Mouse (Mus musculus) olfactory bulb, adult 2 months (tissue): ENCODE results near the gene Hist1h1t. TPM values are rescaled to one million over a fixed set of nuclear protein-coding genes. Genes with fewer than 3 reads are reported as not detected.

Source experiments
- H3K27ac ChIP-seq: fragments of 200-500 bp; 2 replicates; pipeline ENCODE4 v1.5.1; 2012; ENCODE audit warnings: low read depth, low read length; ENCODE audit not compliant: insufficient read depth
- H3K4me1 ChIP-seq: fragments of 200-500 bp; 2 replicates; pipeline ENCODE4 v1.6.1; 2012; ENCODE audit warnings: low read length; ENCODE audit not compliant: control insufficient read depth, insufficient read depth
- H3K4me3 ChIP-seq: fragments of 200-500 bp; 2 replicates; pipeline ENCODE4 v1.5.1; 2012; ENCODE audit warnings: mild to moderate bottlenecking, low read depth, low read length, moderate library complexity; ENCODE audit not compliant: insufficient read depth
- CTCF ChIP-seq: fragments of 200-500 bp; IDR thresholded peaks from 2 replicates; pipeline ENCODE4 v1.5.1; 2012; ENCODE audit warnings: low read depth, mild to moderate bottlenecking, low read length, moderate library complexity; ENCODE audit not compliant: insufficient read depth
- POLR2A ChIP-seq: fragments of 200-500 bp; IDR thresholded peaks from 2 replicates; pipeline ENCODE4 v1.6.1; 2012; ENCODE audit warnings: mild to moderate bottlenecking, low read depth, low read length, moderate library complexity; ENCODE audit not compliant: insufficient read depth
- WGBS: fragments of 180-500 bp; shearing (Covaris S2); methylation state at CpG from one replicate; pipeline ENCODE4 v1.1.7; 2018; 5-methylcytosine and 5-hydroxymethylcytosine counted together
- polyA plus RNA-seq: library from polyadenylated mRNA; stranded (reverse); fragments of >200 nt; gene quantifications from 2 replicates; pipeline ENCODE4 v1.2.4, GENCODE M21; 2012; ENCODE audit warnings: low replicate concordance; ENCODE audit not compliant: missing spikeins, insufficient read depth, insufficient read length

Hist1h1t gene
- polyA plus RNA-seq, 1 experiment = not detected

DNA sequence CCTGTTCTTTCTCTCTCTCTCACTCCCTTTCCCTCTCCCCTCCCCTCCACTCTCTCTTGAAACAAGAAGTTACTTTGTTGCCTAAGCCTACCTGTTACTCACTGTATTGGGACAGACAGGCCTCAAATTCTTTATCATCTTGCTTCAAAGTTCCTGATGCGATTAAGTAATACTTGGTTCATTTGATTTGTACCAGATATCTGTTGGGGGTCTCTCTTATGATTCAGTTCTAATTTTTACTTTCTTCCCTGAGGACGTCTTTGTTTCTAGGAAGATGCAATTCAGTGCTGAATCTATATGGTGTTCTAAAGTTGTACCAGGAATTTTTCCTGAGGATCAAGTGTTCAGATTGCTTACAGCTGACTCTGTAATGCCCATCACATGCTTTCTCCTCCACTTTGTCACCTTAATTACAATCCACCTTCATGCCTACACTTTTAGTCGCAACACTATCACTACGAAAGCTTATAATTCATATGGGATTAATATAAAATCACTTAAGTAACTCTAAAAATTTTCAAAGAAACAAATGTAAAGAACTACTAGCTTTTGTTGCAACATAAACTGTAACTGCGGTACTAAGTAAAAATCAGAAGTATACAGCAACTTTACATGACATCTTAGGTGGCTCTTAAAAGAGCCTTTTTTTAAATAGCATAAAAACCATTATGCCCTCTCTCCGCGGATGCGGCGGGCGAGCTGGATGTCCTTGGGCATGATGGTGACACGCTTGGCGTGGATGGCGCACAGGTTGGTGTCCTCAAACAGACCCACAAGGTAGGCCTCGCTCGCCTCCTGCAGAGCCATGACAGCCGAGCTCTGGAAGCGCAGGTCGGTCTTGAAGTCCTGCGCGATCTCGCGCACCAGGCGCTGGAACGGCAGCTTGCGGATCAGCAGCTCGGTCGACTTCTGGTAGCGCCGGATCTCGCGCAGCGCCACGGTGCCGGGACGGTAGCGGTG is 49.1 kb downstream of the Hist1h1t start:
- WGBS = 6% methylated on average over 19 of the region's 36 CpGs

DNA sequence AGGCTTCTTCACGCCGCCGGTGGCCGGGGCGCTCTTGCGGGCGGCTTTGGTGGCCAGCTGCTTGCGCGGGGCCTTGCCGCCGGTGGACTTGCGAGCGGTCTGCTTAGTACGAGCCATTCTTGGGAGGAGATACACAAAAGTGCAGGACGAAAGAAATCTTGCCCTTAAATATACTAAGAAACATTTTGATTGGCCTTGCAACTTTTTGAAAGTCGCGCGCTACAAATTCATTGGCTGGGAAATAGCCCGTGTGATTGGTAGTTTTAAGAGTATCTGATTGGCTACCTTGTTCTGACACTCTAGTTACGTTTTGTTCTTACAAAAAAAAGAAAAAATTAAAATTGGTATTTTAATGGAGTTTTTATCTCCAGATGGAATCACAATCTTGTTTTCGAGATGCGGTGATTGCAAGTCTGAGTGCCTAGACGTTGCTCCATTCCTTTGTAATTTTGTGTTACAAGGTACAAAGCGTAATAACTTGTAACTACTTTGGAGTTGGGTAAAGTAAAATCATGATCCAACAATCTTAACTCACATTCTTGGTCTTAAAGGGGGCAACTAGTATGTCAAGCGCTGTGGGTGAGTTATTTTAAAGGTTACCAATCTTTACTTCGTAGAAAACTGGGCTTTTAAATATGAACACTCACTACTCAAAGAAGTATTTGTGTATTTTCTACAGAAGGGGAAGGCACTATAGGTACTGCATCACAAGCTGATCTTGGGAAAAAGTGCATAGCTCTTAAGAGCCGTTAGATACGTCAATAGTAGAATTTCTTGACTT is 50.0 kb downstream of the Hist1h1t start, which contains the start of gene Hist1h3c:
Gene Hist1h3c, minus strand, starts transcription at position 222 of the 781 bp plus-strand sequence.
- TF ChIP-seq POLR2A = no peak
- no peak for TF ChIP-seq CTCF
- peak within 1 kb of the TSS; percentile 99 for H3K27ac ChIP-seq
- WGBS = under 1% methylated on average over 28 of the region's 28 CpGs
- peaks cover 9% of the 10 kb centered on the region for H3K4me1 ChIP-seq
- H3K4me3 ChIP-seq = peak within 1 kb of the TSS; percentile 73

More for the DNA sequence above, 49.1 kb downstream of the Hist1h1t start:
- peaks cover 9% of the 10 kb centered on the region for H3K4me1 ChIP-seq
- no peak overlapping the region for H3K27ac ChIP-seq
- TF ChIP-seq CTCF (no peak), POLR2A (no peak)
- H3K4me3 ChIP-seq = no peak overlapping the region; the same call in 1 of the 2 replicates

Other genes with a start within 250 kb of the Hist1h1t start
- not detected in 2 replicates for gene Btn1a1, start 229.9 kb upstream of the Hist1h1t start, polyA plus RNA-seq
- gene Btn2a2, start 207.0 kb upstream of the Hist1h1t start, polyA plus RNA-seq = not detected in 2 replicates
- not detected in 2 replicates for gene Hist1h4h, start 164.8 kb upstream of the Hist1h1t start, polyA plus RNA-seq
- gene Hist1h2af, start 161.9 kb upstream of the Hist1h1t start, polyA plus RNA-seq = not detected in 2 replicates
- not detected in 2 replicates for gene Hist1h3g, start 160.4 kb upstream of the Hist1h1t start, polyA plus RNA-seq
- gene Hist1h2bh, start 152.4 kb upstream of the Hist1h1t start, polyA plus RNA-seq = not detected in 2 replicates
- gene Hist1h3f, start 151.8 kb upstream of the Hist1h1t start, polyA plus RNA-seq = not detected in 2 replicates
- not detected in 2 replicates for gene Hist1h4f, start 144.2 kb upstream of the Hist1h1t start, polyA plus RNA-seq
- gene Hist1h1d, start 142.6 kb upstream of the Hist1h1t start, polyA plus RNA-seq = not detected in 2 replicates
- not detected in 2 replicates for gene Hist1h3e, start 133.4 kb upstream of the Hist1h1t start, polyA plus RNA-seq
- not detected in 2 replicates for gene Hist1h2ae, start 124.6 kb upstream of the Hist1h1t start, polyA plus RNA-seq
- gene Hist1h2bg, start 124.4 kb upstream of the Hist1h1t start, polyA plus RNA-seq = not detected in 2 replicates
- gene Hist1h2bf, start 121.6 kb upstream of the Hist1h1t start, polyA plus RNA-seq = not detected in 2 replicates
- not detected in 2 replicates for gene Hist1h2ad, start 121.4 kb upstream of the Hist1h1t start, polyA plus RNA-seq
- gene Hist1h3d, start 120.1 kb upstream of the Hist1h1t start, polyA plus RNA-seq = not detected in 2 replicates
- gene Hist1h4d, start 114.2 kb upstream of the Hist1h1t start, polyA plus RNA-seq = not detected in 2 replicates
- gene Hist1h2be, start 74.7 kb upstream of the Hist1h1t start, polyA plus RNA-seq = not detected in 2 replicates
- gene Hist1h1e, start 73.3 kb upstream of the Hist1h1t start, polyA plus RNA-seq = not detected in 2 replicates
- not detected in 2 replicates for gene Hist1h2ac, start 11.9 kb upstream of the Hist1h1t start, polyA plus RNA-seq
- gene Hist1h2bc, start 11.6 kb upstream of the Hist1h1t start, polyA plus RNA-seq = not detected in 2 replicates
- not detected in 2 replicates for gene Hist1h4c, start 2.6 kb downstream of the Hist1h1t start, polyA plus RNA-seq
- gene Hfe, start 15.0 kb downstream of the Hist1h1t start, polyA plus RNA-seq = not detected in 2 replicates
- not detected in 2 replicates for gene Hist1h1c, start 43.0 kb downstream of the Hist1h1t start, polyA plus RNA-seq
- not detected in 2 replicates for gene Hist1h3c, start 49.8 kb downstream of the Hist1h1t start, polyA plus RNA-seq
- gene Hist1h2bb, start 50.9 kb downstream of the Hist1h1t start, polyA plus RNA-seq = not detected in 2 replicates
- gene Hist1h2ab, start 55.3 kb downstream of the Hist1h1t start, polyA plus RNA-seq = not detected in 2 replicates
- gene Hist1h3b, start 56.5 kb downstream of the Hist1h1t start, polyA plus RNA-seq = not detected in 2 replicates
- not detected in 2 replicates for gene Hist1h4b, start 61.2 kb downstream of the Hist1h1t start, polyA plus RNA-seq
- not detected in 2 replicates for gene Hist1h4a, start 65.4 kb downstream of the Hist1h1t start, polyA plus RNA-seq
- gene Hist1h3a, start 66.6 kb downstream of the Hist1h1t start, polyA plus RNA-seq = not detected in 2 replicates
- gene Hist1h1a, start 67.9 kb downstream of the Hist1h1t start, polyA plus RNA-seq = not detected in 2 replicates
- gene Trim38, start 74.1 kb downstream of the Hist1h1t start, polyA plus RNA-seq = not detected in 2 replicates
- gene Slc17a2, start 111.2 kb downstream of the Hist1h1t start, polyA plus RNA-seq = not detected in 2 replicates
- not detected in 2 replicates for gene Slc17a3, start 143.6 kb downstream of the Hist1h1t start, polyA plus RNA-seq
- gene Slc17a1, start 171.9 kb downstream of the Hist1h1t start, polyA plus RNA-seq = not detected in 2 replicates
- not detected in 2 replicates for gene Slc17a4, start 219.2 kb downstream of the Hist1h1t start, polyA plus RNA-seq
- gene Hist1h2ba, start 238.3 kb downstream of the Hist1h1t start, polyA plus RNA-seq = not detected in 2 replicates
- not detected in 2 replicates for gene Hist1h2aa, start 238.6 kb downstream of the Hist1h1t start, polyA plus RNA-seq